Mouse (Mus musculus) forebrain, embryonic 14.5 days (tissue): ENCODE measurements around the gene Stx5a. TPM values are rescaled to one million over a fixed set of nuclear protein-coding genes. Genes with fewer than 3 reads are reported as not detected.
"Not testable (repeated sequence)": the region's sequence is repeated elsewhere in the genome, so short reads cannot be mapped to it uniquely, and the experiment has no call there.

Experiments
- ATAC-seq: fragments of 200-750 bp; cut with Nextera tagmentation; 2 replicates; pipeline ENCODE4 v1.8.0; 2017; ENCODE audit warnings: mild to moderate bottlenecking, moderate library complexity
- DNase-seq: peaks from one replicate; pipeline ENCODE4 v3.0.0-alpha.2; 2015; ENCODE audit warnings: low spot score
- H3K27ac ChIP-seq: fragments of 300-500 bp; sonication (generic); 2 replicates; pipeline ENCODE4 v1.5.1; 2014; ENCODE audit warnings: low read depth, mild to moderate bottlenecking, control low read depth, low read length, moderate library complexity
- H3K27me3 ChIP-seq: fragments of 300-500 bp; sonication (generic); replicated peaks from 2 replicates; pipeline ENCODE4 v1.6.1; 2014; ENCODE audit warnings: low read length, control low read depth, mixed read lengths; ENCODE audit not compliant: control insufficient read depth, insufficient read depth
- H3K36me3 ChIP-seq: fragments of 300-500 bp; sonication (generic); 2 replicates; pipeline ENCODE4 v1.6.1; 2014; ENCODE audit warnings: low read length, control low read depth; ENCODE audit not compliant: control insufficient read depth, insufficient read depth
- H3K4me1 ChIP-seq: fragments of 300-500 bp; sonication (generic); 2 replicates; pipeline ENCODE4 v1.6.1; 2014; ENCODE audit warnings: antibody characterized with exemption, low read length, control low read depth; ENCODE audit not compliant: control insufficient read depth, insufficient read depth
- H3K4me2 ChIP-seq: fragments of 300-500 bp; sonication (generic); 2 replicates; pipeline ENCODE4 v1.6.1; 2014; ENCODE audit warnings: mild to moderate bottlenecking, control low read depth, low read length
- H3K4me3 ChIP-seq: fragments of 300-500 bp; sonication (generic); 2 replicates; pipeline ENCODE4 v1.5.1; 2014; ENCODE audit warnings: low read depth, low read length, control low read depth
- H3K9ac ChIP-seq: fragments of 300-500 bp; sonication (generic); 2 replicates; pipeline ENCODE4 v1.6.1; 2014; ENCODE audit warnings: mild to moderate bottlenecking, low read length, control low read depth, moderate library complexity
- H3K9me3 ChIP-seq: fragments of 300-500 bp; sonication (generic); replicated peaks from 2 replicates; pipeline ENCODE4 v1.6.1; 2016; ENCODE audit warnings: low read length, control low read depth, mixed read lengths; ENCODE audit not compliant: control insufficient read depth
- WGBS: fragments of 180-500 bp; shearing (Covaris S2); extraction: QIAGEN DNeasy Blood & Tissue Kit; methylation state at CpG from one replicate; pipeline ENCODE4 v1.1.7; 2014; 5-methylcytosine and 5-hydroxymethylcytosine counted together
- polyA plus RNA-seq: library from polyadenylated mRNA; unstranded; fragments of >200 nt; fragmentation: Nextera tagmentation; extraction: Ambion mirVana; gene quantifications from 2 replicates; pipeline ENCODE4 v1.2.1, GENCODE M21; 2014

Stx5a gene
- polyA plus RNA-seq, 1 experiment from 2014 or later, result 104 TPM

- peaks cover 13% of the 10 kb centered on the region for H3K4me1 ChIP-seq
- 56% methylated on average over 3 of the region's 3 CpGs for WGBS
- H3K27me3 ChIP-seq, H3K4me2 ChIP-seq, H3K9me3 ChIP-seq, ATAC-seq, DNase-seq, H3K4me3 ChIP-seq, H3K27ac ChIP-seq, H3K9ac ChIP-seq: not testable (repeated sequence)
- peaks cover 32% of the 10 kb centered on the region for H3K36me3 ChIP-seq
These were observed 12.7 kb upstream of the Stx5a start for GRCm38 (mm10) chr19:8728335-8729099.

- no peaks in the 10 kb centered on the region for H3K9me3 ChIP-seq
- H3K27ac ChIP-seq, result no peak overlapping the region
- no peak overlapping the region for H3K9ac ChIP-seq
- no peaks in the 10 kb centered on the region for H3K27me3 ChIP-seq
- no peak for DNase-seq
- H3K4me2 ChIP-seq, result no peak overlapping the region
- no peak for ATAC-seq
- H3K4me3 ChIP-seq, result no peak overlapping the region
- peaks cover 4% of the 10 kb centered on the region; the same call in 1 of the 2 replicates for H3K4me1 ChIP-seq
- H3K36me3 ChIP-seq, result peaks cover 19% of the 10 kb centered on the region
- 63% methylated on average over 3 of the region's 3 CpGs for WGBS
These were observed 6.9 kb upstream of the Stx5a start for GRCm38 (mm10) chr19:8734334-8734733.

- Histone ChIP-seq H3K4me3 (peak within 1 kb of the TSS; percentile 81), H3K9ac (peak within 1 kb of the TSS; percentile 78), H3K4me1 (peaks cover 5% of the 10 kb centered on the region; the same call in 1 of the 2 replicates), H3K27me3 (no peaks in the 10 kb centered on the region), H3K36me3 (peaks cover 32% of the 10 kb centered on the region), H3K9me3 (no peaks in the 10 kb centered on the region), H3K27ac (0 out of 2 replicates have a peak within 1 kb of the TSS, but pooled peaks have one; percentile 46), H3K4me2 (peak within 1 kb of the TSS; percentile 93)
- DNase-seq (peak; percentile 96), ATAC-seq (peak; percentile 97)
- WGBS, result under 1% methylated on average over 32 of the region's 32 CpGs
These were observed 5.6 kb upstream of the Stx5a start, which contains the start of gene Wdr74 for GRCm38 (mm10) chr19:8735389-8736159. TSS of gene Wdr74 (plus strand) at chr19:8735827.

- WGBS, result 3% methylated on average over 11 of the region's 11 CpGs
- H3K27me3 ChIP-seq, result no peaks in the 10 kb centered on the region
- H3K27ac ChIP-seq, result no peak overlapping the region
- H3K9ac ChIP-seq, result peak overlapping the region; percentile 78
- peaks cover 34% of the 10 kb centered on the region for H3K36me3 ChIP-seq
- H3K4me2 ChIP-seq, result peak overlapping the region; percentile 93
- peak overlapping the region; percentile 81 for H3K4me3 ChIP-seq
- ATAC-seq (no peak; the same call in 1 of the 2 replicates), DNase-seq (no peak)
- no peaks in the 10 kb centered on the region for H3K9me3 ChIP-seq
- peaks cover 9% of the 10 kb centered on the region; the same call in 1 of the 2 replicates for H3K4me1 ChIP-seq
These were observed 5.1 kb upstream of the Stx5a start for GRCm38 (mm10) chr19:8736160-8736467.

- peaks cover 18% of the 10 kb centered on the region for H3K4me1 ChIP-seq
- DNase-seq (no peak), ATAC-seq (no peak)
- no peaks in the 10 kb centered on the region for H3K27me3 ChIP-seq
- H3K9me3 ChIP-seq, result no peaks in the 10 kb centered on the region
- WGBS, result 93% methylated on average over 7 of the region's 7 CpGs
- H3K27ac ChIP-seq, result no peak overlapping the region
- no peak overlapping the region for H3K4me2 ChIP-seq
- no peak overlapping the region for H3K4me3 ChIP-seq
- peaks cover 45% of the 10 kb centered on the region for H3K36me3 ChIP-seq
- H3K9ac ChIP-seq, result no peak overlapping the region
These were observed 2.3 kb upstream of the Stx5a start for GRCm38 (mm10) chr19:8738911-8739310.

- H3K27me3 ChIP-seq, result no peaks in the 10 kb centered on the region
- no peak overlapping the region for H3K27ac ChIP-seq
- ATAC-seq, result no peak
- H3K9me3 ChIP-seq, result no peaks in the 10 kb centered on the region
- peaks cover 18% of the 10 kb centered on the region for H3K4me1 ChIP-seq
- peaks cover 53% of the 10 kb centered on the region for H3K36me3 ChIP-seq
- no peak overlapping the region for H3K4me2 ChIP-seq
- no peak for DNase-seq
- H3K4me3 ChIP-seq, result no peak overlapping the region
- 91% methylated on average over 6 of the region's 6 CpGs for WGBS
- no peak overlapping the region for H3K9ac ChIP-seq
These were observed 1.6 kb upstream of the Stx5a start for GRCm38 (mm10) chr19:8739646-8740045.

GRCm38 (mm10) chr19:8740603-8741002, 610 bp upstream of the Stx5a start, which contains the start of gene 1700092M07Rik:
TSS of gene 1700092M07Rik (plus strand) at chr19:8740718.
- Histone ChIP-seq H3K27me3 (no peaks in the 10 kb centered on the region), H3K4me2 (peak within 1 kb of the TSS; percentile 50), H3K27ac (peak within 1 kb of the TSS; percentile 92), H3K36me3 (peaks cover 62% of the 10 kb centered on the region), H3K9me3 (no peaks in the 10 kb centered on the region), H3K4me3 (peak within 1 kb of the TSS; percentile 69), H3K4me1 (peaks cover 14% of the 10 kb centered on the region), H3K9ac (peak within 1 kb of the TSS; percentile 84)
- DNase-seq, result no peak
- 68% methylated on average over 14 of the region's 14 CpGs for WGBS
- no peak for ATAC-seq

GRCm38 (mm10) chr19:8742176-8742575, 963 bp downstream of the Stx5a start:
- no peaks in the 10 kb centered on the region for H3K27me3 ChIP-seq
- ATAC-seq, result no peak
- WGBS, result 23% methylated on average over 14 of the region's 14 CpGs
- H3K36me3 ChIP-seq, result peaks cover 78% of the 10 kb centered on the region
- H3K4me2 ChIP-seq, result peak overlapping the region; percentile 96
- no peaks in the 10 kb centered on the region for H3K9me3 ChIP-seq
- peak overlapping the region; percentile 69 for H3K4me3 ChIP-seq
- no peak for DNase-seq
- H3K4me1 ChIP-seq, result peaks cover 14% of the 10 kb centered on the region
- H3K9ac ChIP-seq, result peak overlapping the region; percentile 84
- H3K27ac ChIP-seq, result peak overlapping the region; percentile 92; the same call in 1 of the 2 replicates
